Mouse (Mus musculus): ENCODE results near the gene Gab2.

The Gab2 gene

DNA sequence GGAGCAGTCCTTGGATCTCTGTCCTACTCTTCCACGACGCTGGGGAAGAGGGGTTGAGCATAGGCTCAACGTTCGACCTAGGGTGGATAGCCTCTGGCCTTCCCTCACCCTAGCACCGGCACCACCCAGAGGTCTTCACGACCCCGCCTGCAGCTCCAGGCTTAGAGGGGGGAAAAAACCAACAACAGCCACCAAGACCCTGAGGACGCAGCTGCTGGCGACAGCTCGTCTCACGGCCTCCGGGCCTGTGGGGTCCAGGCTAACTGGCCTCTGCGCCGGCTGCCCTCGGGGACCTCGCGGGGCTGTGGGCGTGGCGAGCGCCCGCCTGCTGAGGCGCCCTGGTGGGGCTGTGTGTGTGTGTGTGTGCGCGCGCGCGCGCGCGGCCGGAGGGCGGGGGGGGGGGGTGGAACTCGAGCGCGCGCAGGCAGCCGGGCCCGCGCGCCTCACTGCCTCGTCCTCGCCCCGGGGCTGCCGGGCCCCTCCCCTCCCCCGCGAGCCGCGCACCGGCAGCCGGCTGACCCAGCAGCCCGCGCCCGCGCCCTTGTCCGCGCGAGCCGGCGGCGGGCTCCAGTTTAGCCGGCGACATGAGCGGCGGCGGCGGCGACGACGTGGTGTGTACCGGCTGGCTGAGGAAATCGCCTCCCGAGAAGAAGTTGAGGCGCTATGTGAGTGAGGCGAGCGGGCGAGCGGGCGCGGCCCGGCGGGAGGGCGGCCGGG lies at the start of gene Gab2:
TSS of gene Gab2 (plus strand) at position 345 of the 717 bp plus-strand sequence.
- peak; percentile 39 to 57 for DNase-seq (ENCODE audit: low spot score in 2 of 2)

DNA sequence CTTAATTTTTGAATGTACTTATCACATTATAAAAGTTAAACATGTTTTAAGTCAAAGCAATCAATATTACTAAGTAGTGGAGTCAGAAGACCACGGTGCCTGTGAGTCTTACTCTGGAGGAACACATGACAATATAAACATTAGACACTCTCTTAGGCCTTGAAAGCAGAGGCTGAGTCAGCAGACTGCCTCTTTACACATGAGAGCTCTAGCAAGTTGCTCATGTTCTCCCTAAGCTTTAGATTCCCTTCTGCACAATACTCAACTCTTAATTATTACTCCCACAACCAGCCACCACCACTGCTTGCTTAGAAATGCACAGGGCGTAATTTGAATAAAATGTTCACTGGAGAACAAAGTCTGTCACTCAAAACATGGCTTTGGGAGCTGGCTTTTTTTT lies 49.0 kb upstream of the Gab2 start:
- no peak for DNase-seq (ENCODE audit: low spot score in 2 of 2)

DNA sequence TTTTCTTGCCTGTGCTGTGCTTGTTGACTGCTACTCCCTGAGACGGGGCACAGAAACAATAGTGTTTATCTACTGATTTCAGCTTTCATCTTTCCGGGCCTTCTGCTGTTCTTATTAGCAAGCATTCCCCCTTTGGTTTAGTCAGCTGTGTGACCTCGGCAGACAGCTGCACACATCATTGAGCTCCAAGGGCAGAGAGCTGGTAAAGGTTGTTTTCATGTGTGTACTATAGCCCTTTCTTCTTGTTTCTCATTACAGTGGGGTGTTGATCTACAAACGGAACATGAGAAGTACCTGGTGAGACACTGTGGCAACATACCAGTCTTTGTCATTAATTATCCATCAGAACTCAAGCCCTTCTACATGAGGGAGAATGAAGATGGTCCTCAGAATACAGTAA lies 41.7 kb upstream of the Gab2 start:
- no peak for DNase-seq (ENCODE audit: low spot score in 2 of 2)

DNA sequence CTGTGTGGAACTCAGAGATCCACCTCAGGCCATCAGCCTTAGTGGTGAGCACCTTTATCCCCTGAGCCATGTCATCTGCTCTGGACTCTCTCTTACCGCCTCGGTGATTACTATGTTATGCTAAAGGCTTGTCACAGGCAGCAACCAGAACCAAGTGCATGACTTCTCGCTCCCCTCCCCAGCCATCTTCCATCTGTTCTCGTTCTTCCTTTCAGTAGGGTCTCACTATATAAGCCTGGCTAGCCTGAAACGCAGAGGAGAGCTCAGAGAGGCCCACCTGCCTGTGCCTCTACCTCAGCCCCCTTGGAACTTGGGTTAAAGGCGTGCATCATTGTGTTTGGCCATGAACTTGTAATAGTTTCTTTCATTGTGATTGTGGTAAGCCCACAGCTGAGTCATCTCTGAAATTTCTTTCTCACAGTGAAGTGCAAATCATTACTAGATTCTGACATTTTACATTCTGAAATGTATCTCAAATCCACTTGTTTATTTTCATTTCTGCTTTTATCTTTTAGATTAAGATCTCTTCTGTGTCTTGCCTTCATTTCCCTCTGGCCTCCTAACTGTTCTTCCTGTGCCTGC lies 39.4 kb upstream of the Gab2 start:
- DNase-seq (ENCODE audit: low spot score in 2 of 2): no peak

DNA sequence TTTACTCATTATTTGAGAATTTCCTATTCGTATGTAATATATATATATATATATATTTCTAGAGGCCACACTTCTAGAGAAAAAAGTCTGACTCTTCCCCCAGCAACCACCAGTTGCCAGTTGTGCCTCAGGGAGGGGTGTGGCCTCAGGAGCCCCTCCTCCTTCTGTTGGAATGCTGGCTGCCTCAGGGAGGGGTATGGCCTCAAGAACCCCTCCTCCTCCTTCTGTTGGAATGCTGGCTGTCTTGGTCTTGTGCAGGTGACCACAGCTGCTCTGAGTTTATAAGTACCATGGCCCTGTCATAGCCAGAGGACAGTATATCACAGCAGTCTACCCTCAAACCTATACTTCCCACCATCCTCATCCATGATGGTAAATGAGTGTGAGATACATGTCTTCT lies 38.4 kb upstream of the Gab2 start:
- DNase-seq (ENCODE audit: low spot score in 2 of 2): no peak

DNA sequence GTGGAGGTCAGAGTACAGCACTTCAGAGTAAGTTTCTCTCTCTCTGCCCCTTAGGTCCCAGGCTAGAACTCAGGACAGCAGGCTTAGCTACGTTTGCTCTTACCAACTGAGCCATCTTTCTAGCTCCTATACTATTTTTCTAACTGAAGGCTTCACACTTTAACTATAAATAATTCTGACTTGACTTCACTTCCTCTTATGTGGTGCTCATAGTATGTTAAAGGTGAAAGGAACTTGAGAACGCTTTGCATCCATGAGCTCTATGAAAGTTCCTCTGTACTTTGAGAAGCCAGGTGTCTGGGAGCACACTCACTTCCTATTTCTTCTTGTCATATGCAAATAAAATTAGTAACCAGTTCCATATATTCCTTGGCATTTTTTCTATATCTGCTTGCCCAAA lies 20.4 kb upstream of the Gab2 start:
- no peak for DNase-seq (ENCODE audit: low spot score in 2 of 2)

DNA sequence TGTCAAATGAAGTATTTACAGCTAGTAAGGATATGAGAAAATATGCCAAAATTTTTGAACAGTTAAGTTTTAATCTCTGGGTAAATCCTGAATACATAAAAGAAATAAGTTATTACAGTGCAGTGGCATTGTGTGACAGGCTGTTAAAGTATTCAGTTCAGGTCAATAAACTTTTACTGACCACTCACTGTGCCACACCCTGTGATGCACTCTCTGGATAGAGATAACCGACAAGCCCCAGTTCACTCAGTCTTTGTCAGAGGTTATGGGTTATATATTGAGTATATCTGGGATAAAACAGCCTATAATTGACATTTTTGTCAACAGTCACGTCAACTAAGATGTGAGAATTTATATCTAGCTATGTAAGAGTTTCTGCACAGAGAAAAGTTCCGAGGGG lies 9.9 kb upstream of the Gab2 start:
- no peak for DNase-seq (ENCODE audit: low spot score in 2 of 2)

DNA sequence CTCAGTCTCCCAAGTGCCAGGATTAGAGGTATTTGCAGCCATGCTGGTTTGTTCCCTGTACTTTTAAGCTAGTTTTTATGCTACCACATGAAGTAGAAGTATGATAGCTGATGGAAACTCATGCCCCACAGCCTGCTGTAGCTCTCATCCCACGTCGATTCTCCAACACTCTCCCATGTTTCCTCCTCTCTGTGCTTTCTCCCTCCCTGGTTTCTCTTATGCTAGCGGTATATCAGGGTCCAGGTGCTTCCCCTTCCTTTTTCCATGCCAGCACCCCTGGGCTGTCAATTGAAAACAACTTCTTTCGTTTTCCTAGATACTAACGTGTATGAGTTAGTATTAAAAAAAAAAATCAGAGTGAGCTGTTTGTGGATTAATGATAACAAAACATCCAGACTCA lies 9.3 kb upstream of the Gab2 start:
- DNase-seq (ENCODE audit: low spot score in 2 of 2): no peak

DNA sequence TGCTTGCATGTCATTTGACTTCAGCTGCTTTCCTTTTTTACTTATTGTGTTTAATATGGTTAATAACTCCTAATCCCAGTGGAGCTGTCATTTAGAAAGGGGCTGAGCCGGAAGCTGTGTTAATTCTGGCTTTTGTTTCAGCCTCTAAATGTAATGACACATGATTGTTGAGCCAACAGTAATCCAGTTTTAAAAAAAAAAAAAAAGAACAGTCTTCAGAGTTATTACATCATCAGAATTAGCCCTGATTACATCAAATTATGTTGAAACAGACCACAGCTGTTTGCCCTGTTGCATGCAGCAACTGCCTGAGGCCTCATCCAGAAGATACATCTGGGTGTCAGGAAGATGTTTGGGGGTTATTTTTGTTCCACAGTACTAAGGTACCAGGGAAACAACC lies 6.4 kb upstream of the Gab2 start:
- DNase-seq (ENCODE audit: low spot score in 2 of 2): no peak

DNA sequence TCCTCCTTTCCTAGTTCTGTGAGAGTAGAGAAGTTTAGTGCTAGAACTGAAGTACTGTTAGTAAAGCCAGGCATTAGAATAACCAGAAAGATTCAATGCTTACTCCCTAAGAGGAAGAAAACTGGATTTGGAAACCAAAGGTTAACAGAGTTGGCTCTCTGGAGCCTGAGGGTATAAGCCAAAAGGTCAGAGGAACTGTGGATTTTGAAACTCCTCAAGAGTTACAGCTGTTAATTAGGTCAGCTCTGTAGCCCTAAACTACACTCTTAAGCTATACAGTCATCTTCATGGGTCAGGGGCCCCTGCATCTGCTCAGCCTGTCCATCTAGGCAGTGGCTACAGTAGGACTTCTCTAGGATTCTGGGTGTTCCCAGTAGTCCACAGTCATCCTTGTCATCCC lies 4.4 kb upstream of the Gab2 start:
- no peak for DNase-seq (ENCODE audit: low spot score in 2 of 2)

DNA sequence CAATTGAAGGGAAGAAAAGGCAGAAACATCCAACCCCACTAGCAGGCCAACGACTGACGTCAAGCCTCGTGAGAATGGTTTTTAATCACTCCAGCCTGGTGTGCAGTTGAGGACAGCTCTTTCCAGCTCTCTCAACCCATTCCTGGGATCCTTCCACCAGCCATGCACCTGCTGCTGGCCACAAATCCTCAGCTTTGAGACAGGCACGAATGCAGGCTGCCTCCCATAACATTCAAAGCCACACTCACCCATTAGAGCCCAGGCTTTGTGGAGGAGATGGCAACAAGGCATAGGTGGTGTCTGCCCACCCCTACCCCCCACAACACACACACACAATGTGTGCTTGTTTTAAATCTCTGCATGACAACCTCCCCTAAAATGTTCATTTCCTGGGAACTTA lies 2.7 kb upstream of the Gab2 start:
- no peak for DNase-seq (ENCODE audit: low spot score in 2 of 2)

DNA sequence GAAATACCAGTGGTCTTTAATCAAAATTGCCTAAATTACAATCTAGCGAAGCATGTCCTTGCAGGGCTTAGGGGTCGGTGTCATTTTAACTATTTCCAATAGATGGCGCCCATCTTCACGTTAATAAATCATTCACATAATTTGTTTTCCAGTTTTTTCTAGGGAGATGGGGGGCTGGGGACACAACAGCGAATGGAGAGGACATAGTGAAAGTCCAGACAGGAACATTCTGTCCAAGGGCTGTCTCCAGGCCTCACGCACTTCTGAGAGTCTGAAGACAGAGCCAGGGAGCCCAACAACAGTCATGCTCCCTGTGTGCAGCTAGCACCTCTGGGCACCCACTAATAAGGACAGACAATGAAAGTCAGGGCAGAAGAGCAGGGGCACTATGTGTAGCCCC lies 2.2 kb upstream of the Gab2 start:
- DNase-seq (ENCODE audit: low spot score in 2 of 2): no peak

DNA sequence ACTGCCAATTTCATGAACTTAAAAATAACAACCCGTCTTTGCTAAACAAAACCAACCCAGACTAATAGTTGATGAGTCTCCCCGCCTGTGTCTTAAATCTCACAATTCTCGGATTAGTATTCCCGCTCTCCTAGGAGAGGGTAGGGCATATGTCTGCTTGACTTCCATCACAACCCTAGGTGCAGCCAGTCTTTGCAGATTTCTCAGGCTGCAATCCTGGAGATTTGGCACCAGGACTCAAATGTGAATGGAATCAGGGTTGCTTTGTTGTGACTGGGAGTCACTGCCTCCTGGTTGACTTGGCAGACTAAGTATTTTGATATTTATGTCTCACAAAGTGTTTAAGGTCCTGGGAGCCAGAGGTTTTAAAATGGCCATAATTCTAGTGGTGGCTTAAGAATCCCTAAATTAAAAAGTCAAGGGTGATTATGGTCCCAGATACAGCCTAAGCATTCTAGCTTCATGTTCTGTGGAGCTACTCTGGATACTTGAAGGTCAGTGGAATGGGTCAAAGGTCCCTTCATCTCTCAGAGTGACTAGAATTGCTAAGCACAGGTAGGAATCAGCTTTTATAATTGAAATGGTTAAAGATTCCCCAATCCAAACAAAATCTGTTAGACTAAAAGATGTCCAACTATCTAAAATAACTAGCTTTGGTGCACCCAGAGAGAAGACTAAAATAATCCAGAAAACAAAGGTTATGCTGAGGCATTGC lies 1.6 kb upstream of the Gab2 start:
- DNase-seq (ENCODE audit: low spot score in 2 of 2): no peak

DNA sequence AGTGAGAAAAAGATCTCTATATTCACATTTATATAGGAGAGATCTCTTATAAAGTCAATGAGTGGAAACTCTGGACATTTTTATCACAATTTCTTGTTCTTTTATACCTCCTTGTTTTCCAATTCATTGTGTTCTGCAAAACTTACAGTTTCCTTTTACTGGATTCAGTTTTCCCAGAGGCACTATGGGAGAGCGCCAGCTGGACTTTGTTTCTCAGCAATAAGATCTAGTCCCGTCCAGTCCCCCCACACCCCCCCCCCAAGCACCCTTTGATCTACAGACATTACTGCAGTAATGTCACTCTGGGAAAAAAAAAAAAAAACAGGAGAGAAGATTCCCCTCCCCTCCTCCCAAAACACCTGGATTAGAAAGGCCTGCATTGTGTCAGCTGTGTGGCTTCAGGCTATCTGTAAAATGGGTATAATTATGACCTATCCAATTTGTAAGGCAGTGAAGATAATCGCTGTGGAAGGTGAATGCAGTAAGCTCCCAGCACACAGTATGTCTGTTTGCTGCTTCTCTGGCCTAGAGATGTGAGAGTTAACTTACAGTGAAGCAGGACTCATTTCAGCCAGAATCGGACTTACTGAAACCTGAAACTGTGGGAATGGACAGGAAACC lies 655 bp upstream of the Gab2 start:
- DNase-seq (ENCODE audit: low spot score in 2 of 2): no peak

DNA sequence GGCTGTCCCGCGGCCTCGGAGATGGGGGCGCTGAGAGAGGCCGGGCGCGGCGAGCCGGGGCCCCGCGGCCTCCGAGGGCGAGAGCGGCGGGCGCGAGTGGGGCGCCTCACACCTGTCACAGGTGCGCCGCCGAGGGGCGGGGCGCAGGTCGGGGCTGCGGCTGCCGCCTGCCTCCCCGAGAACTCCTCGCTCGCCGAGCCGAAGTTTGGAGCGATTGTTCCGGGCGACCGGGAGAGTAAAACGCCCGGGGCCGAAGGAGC lies 503 bp downstream of the Gab2 start:
- no peak for DNase-seq (ENCODE audit: low spot score in 2 of 2)

DNA sequence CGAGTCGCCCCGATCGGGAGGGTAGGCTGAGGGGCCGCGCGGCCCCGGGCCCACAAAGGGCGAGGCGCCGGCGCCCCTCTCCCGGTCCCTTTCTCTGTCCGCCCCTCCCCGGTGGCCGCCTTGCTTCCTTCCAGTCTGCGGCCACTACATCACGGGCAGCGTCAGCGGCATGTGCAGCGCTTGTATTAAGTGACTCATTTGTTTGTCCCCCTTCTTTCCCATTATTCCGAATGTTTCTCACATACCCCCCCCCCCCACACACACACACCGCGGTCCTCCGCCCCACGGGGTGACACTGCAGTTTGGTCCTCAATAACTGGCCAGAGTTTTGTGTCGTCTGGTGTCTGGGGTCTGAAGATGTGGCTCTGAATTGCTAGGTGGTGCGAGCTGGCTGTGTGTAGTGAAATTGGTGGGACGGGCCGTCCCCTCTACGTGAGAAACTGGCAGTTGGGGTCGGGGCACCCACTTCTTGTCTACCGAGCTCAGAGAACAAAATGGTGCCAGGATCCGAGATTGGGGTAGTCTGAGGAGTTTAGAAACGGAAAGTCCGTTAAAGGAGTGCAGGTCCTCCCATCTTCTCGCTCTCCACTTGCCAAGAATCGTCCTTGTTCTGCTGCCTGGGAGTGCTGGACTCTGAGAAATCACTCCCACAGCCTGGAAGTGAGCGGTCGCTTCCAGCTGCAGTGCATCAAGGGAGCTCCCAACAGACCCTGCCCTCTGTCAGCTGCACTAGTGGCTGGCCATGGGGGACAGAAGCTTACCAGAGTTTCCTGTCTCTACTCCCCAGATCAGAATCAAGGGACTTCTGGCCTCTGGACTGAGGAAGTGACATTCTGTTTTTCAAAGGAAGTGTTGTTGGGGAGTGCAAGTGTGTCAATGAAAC lies 1.1 kb downstream of the Gab2 start:
- peak; percentile 36 to 72 for DNase-seq (ENCODE audit: low spot score in 2 of 2)

DNA sequence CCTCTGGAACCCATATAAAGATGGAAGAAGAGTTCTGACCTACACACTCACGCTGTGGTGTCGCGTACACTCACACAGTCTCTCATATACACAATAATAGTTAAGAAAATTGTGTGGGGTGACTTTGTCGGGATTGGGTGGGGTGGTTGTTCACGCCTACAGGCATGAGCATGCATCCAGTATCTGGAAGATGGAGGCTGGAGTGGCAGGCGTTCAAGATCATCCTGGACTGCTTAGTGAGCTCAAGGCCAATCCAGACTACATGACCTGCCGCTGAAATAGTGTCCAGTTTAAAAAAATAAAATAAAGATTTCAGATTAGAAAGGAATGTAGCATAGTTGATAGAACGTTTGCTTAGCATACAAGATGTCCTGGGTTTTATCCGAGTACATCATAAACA lies 2.2 kb downstream of the Gab2 start:
- peak in 1 of 2 experiments; percentile 11 for DNase-seq (ENCODE audit: low spot score in 2 of 2)

DNA sequence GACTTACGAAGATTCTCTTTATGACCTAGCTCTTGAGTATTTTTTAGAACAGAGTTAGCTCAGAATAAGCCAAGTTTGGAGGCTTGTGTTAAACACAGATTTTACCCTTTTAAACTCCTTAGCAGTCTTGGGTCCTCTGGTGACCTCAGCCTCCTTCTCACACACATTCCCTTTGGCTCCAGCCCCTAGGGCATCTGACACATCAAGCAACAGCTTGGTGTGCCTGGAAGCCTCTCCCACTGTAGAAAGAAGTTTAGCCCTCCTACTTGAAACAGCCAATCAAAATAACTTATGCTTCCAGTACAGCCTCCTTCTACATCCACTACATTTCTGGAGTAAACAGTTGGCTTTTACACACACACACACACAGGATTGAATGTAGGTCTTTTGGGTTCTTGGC lies 2.8 kb downstream of the Gab2 start:
- peak in 1 of 2 experiments; percentile 25 for DNase-seq (ENCODE audit: low spot score in 2 of 2)

DNA sequence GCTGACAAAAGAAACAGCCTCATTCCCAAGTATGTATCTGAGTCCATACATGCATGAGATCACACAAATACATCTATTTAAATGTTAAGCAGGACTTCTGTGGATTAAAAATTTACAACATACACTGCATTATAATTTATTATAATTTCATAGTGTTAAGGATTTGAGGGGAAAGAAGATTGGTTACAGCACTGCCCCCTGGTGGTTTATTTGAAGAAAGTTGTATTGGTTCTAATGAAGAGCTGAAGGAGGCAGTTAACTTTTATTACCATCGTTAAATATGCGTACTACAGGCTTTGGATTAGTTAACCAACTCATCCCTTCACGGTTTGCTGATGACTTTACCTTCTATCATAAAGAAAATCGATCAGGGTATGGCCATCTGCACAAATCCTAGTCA lies 3.9 kb downstream of the Gab2 start:
- no peak for DNase-seq (ENCODE audit: low spot score in 2 of 2)

DNA sequence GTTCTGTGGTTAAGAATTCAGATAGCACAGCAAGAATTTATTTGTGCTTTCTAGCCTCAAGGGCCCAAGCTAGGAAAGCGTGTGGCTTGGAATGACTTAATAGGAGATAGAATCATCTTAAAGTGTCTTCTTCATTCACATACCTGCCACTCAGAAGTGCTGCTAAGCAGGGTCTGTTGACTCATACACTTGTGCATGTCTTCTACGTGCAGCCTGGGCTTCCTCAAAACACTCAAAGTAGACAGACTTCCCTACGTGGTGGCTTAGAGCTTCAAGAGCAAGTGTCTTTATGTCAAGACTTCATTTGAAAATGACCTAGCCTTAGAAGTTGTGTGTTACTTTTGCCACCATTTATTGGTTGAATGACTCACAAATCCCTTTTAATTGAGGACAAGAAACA lies 12.9 kb downstream of the Gab2 start:
- no peak for DNase-seq (ENCODE audit: low spot score in 2 of 2)

DNA sequence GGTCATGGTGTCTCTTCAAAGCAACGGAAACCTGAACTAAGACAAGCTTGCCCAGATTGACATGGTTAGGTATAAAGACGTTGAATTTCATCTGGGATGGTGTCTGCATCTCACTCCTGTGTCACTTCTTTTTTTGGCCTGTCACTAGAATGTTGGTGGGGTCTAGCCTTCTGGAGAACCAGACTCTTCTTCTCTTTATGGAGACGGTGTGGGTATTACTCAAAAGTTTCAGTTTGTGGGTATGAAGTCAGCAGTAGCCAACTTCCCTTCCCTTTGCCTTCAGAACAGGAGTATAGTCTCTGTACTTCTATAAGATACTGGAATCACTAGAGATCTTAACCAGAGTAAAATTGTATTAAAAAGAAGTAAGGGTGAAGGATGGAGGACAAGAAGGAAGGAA lies 26.7 kb downstream of the Gab2 start:
- no peak for DNase-seq (ENCODE audit: low spot score in 2 of 2)

DNA sequence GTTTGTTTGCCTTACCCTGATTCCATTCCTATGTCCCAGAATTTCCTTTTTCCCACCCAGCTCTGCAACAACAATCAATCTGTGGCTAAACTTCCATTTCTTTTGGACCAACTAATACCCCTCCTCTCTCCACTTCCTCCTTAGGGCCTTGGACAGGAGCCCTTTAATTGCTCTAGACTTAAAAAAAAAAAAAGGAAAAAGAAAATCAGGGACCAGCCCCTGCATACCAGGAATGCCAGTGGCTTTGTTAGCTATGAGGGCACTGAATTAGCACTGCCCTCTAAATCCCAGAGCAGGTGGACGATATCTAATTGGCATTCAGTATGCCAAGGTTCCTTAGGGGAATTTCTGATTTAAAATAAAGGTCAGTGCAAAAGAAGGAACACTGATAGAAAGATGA lies 47.6 kb downstream of the Gab2 start:
- DNase-seq (ENCODE audit: low spot score in 2 of 2): no peak
